Mouse (Mus musculus) cerebellum, adult 2 months (tissue): ENCODE data around the gene Ift52. TPM values are rescaled to one million over a fixed set of nuclear protein-coding genes. Genes with fewer than 3 reads are reported as not detected.

Experiments
- DNase-seq, 2 experiments: peaks; one replicate each; pipeline ENCODE4 v3.0.0; 2021
- H3K27ac ChIP-seq: fragments of 200-500 bp; 2 replicates; pipeline ENCODE4 v1.5.1; 2012; ENCODE audit warnings: low read length, control low read depth, inconsistent platforms; ENCODE audit not compliant: insufficient read depth
- H3K27me3 ChIP-seq: fragments of 200-500 bp; 2 replicates; pipeline ENCODE4 v1.6.1; 2012; ENCODE audit warnings: inconsistent platforms, mild to moderate bottlenecking, low read length, moderate library complexity; ENCODE audit not compliant: control insufficient read depth, insufficient read depth
- H3K4me1 ChIP-seq: fragments of 200-500 bp; 2 replicates; pipeline ENCODE4 v1.6.1; 2011; ENCODE audit warnings: low read length; ENCODE audit not compliant: control insufficient read depth, insufficient read depth
- H3K4me3 ChIP-seq: fragments of 200-500 bp; replicated peaks from 2 replicates; pipeline ENCODE3; 2011; ENCODE audit warnings: mild to moderate bottlenecking, low read depth, low read length, control low read depth; ENCODE audit not compliant: insufficient read depth
- CTCF ChIP-seq: fragments of 200-500 bp; IDR thresholded peaks from 2 replicates; pipeline ENCODE4 v1.5.1; 2011; ENCODE audit warnings: low read depth, mild to moderate bottlenecking, control low read depth, low read length, moderate library complexity, borderline replicate concordance; ENCODE audit not compliant: insufficient read depth
- POLR2A ChIP-seq: fragments of 200-500 bp; IDR thresholded peaks from 2 replicates; pipeline ENCODE4 v1.6.1; 2011; ENCODE audit warnings: low read length, control low read depth, borderline replicate concordance; ENCODE audit not compliant: insufficient read depth
- WGBS: fragments of 180-500 bp; shearing (Covaris S2); methylation state at CpG from one replicate; pipeline ENCODE4 v1.1.7; 2018; 5-methylcytosine and 5-hydroxymethylcytosine counted together
- polyA plus RNA-seq: library from polyadenylated mRNA; depleted of rRNA; stranded (reverse); fragments of >200 nt; gene quantifications from 2 replicates; pipeline ENCODE4 v1.2.3, GENCODE M21; 2012

Ift52 gene
- polyA plus RNA-seq, 1 experiment = 35.9 TPM

GRCm38 (mm10) chr2:163070213-163070612 is 53.1 kb downstream of the Ift52 start:
- 75% methylated on average over 3 of the region's 3 CpGs for WGBS
- DNase-seq = no peak
- TF ChIP-seq CTCF = no peak
- no peak for TF ChIP-seq POLR2A
- Histone ChIP-seq H3K27me3 (no peaks in the 10 kb centered on the region), H3K27ac (no peak overlapping the region), H3K4me1 (no peaks in the 10 kb centered on the region), H3K4me3 (no peak overlapping the region)

- Histone ChIP-seq H3K27ac (no peak overlapping the region), H3K4me1 (no peaks in the 10 kb centered on the region), H3K4me3 (no peak overlapping the region), H3K27me3 (no peaks in the 10 kb centered on the region)
- WGBS = 95% methylated on average over 3 of the region's 3 CpGs
- TF ChIP-seq CTCF (no peak), POLR2A (no peak)
- DNase-seq = no peak
These were observed 54.4 kb downstream of the Ift52 start for GRCm38 (mm10) chr2:163071590-163071989.

DNA sequence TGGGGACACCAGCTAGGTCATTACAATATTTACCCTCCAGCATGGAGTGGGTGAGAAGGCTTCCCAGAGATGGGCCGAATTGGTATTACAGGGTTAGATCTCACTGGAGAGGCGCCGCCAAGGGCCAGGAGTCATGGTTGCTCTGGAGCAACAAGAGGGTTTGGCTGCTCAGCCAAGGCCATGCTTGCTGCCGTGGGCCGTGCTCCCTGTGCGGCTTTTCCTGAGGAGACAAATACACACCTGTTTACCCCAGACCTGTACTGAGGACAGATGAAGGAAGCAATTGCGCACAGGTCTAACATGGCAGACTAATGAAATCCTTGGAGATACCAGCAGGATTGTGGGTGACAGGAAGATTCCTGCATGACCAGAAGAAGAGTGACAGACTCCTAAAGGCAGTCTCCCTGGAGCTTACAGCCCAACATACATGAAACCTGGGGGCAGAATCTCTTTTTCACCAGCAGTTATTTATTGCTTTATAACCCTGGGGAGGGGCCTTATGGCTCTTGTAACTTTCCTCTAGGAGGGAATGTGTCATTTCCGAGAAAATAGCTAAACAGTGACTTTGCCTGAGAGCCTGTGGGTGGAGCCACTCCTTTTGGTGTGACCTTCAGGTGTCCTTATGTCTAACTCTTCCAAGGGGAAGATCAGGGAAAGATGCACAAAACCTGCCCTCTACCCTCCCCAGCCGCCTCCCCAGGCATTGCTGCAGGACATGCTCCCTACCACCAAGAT is 56.0 kb downstream of the Ift52 start:
- Histone ChIP-seq H3K4me3 (no peak overlapping the region), H3K27me3 (no peaks in the 10 kb centered on the region), H3K27ac (no peak overlapping the region), H3K4me1 (no peaks in the 10 kb centered on the region)
- TF ChIP-seq CTCF (no peak), POLR2A (no peak)
- WGBS = 95% methylated on average over 9 of the region's 9 CpGs
- DNase-seq = no peak

DNA sequence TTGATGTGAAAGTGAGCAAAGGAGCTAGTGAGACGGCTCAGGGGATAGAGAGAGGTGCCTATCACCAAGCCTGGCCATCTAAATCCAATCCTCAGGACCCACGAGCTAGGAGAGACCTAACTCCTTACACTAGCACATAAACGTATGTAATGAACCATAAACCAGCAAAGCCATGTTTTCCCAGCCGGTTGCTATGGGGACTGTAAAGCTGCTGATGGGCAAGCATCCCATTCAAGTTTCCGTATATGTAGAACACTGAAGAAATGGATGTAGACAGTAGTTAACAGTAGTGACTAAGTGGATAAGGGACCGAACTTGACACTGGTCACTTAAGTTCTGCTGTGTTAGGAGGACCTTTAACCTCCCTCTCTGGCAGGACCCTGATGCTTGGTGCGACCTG is 56.9 kb downstream of the Ift52 start:
- no peaks in the 10 kb centered on the region for H3K4me1 ChIP-seq
- no peak overlapping the region for H3K4me3 ChIP-seq
- WGBS = 83% methylated on average over 7 of the region's 7 CpGs
- H3K27me3 ChIP-seq = no peaks in the 10 kb centered on the region
- no peak for TF ChIP-seq CTCF
- no peak for TF ChIP-seq POLR2A
- no peak overlapping the region for H3K27ac ChIP-seq
- DNase-seq = no peak

DNA sequence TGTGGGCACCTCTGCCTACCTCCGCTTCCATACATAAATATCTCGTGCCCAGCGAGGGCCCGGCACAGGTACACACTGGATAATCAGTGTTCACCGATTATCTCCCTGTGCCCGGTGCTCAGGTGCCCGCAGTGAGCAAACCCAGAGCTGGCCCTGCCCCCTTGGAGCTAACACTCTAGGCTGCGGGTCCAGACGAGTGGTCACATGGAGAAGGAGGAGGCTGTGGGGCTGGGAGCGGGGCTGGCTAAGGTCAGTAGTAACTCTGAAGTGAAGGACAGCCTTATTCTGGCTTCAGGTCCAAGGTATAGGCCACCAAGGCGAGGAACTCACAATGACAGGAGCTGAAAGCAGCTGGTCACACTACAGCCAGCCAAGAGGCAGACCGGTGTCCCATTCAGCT is 57.7 kb downstream of the Ift52 start:
- no peak overlapping the region for H3K27ac ChIP-seq
- TF ChIP-seq CTCF (no peak), POLR2A (no peak)
- WGBS = 85% methylated on average over 12 of the region's 12 CpGs
- H3K4me1 ChIP-seq = no peaks in the 10 kb centered on the region
- no peak for DNase-seq
- H3K4me3 ChIP-seq = no peak overlapping the region
- no peaks in the 10 kb centered on the region for H3K27me3 ChIP-seq

- H3K4me1 ChIP-seq = no peaks in the 10 kb centered on the region
- DNase-seq = no peak
- H3K27ac ChIP-seq = no peak overlapping the region
- no peak overlapping the region for H3K4me3 ChIP-seq
- TF ChIP-seq CTCF = no peak
- no peak for TF ChIP-seq POLR2A
- WGBS = 74% methylated on average over 3 of the region's 3 CpGs
- no peaks in the 10 kb centered on the region for H3K27me3 ChIP-seq
These were observed 58.1 kb downstream of the Ift52 start for GRCm38 (mm10) chr2:163075234-163075633.

DNA sequence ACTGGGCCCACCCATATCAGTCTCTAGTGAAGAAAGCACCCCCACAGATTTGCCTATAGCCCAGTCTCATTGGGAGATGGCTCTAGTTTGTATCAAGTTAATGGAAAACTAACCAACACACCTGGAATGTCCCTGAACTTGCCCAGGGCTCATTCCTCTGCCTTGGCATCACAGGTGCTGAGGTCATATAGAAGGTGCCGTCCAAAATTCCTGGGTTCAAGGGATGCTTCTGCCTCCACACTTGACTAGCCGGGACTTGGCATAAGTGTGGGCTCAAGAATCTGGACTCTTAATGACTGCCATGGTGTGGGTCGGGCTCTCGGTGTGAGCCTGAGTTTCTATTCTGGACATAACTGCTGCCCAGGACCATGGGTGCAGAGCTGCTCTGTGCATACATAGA is 61.9 kb downstream of the Ift52 start:
- TF ChIP-seq POLR2A (no peak), CTCF (no peak)
- no peaks in the 10 kb centered on the region for H3K27me3 ChIP-seq
- 93% methylated on average over 4 of the region's 4 CpGs for WGBS
- no peak for DNase-seq
- H3K4me3 ChIP-seq = no peak overlapping the region
- no peak overlapping the region for H3K27ac ChIP-seq
- no peaks in the 10 kb centered on the region for H3K4me1 ChIP-seq

DNA sequence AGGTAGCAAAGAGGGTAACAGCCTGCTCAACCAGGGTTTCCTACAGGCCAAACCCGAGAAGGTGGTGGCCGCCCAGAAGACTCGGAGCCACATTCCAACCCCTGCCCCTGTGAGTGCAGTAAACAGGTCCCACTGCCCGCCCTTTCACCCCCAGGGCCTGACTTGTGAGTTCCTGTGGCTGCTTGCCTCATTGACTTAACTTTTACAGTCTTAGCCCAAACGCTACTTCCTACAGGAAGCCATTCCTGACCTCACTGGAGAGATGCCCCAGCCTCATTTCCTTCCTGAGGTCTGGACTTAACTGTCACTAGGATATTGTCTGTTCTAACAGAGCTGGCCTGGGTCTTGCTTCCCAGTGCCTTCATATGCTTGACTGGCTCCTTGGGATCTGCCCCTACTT is 65.4 kb downstream of the Ift52 start:
- H3K4me1 ChIP-seq = no peaks in the 10 kb centered on the region
- no peak for DNase-seq
- no peaks in the 10 kb centered on the region for H3K27me3 ChIP-seq
- 88% methylated on average over 5 of the region's 5 CpGs for WGBS
- no peak overlapping the region for H3K27ac ChIP-seq
- H3K4me3 ChIP-seq = no peak overlapping the region
- TF ChIP-seq POLR2A (no peak), CTCF (no peak)
